Mouse (Mus musculus) heart, postnatal 10 days (tissue): ENCODE data around the gene Mycbp2. TPM values are rescaled to one million over a fixed set of nuclear protein-coding genes. Genes with fewer than 3 reads are reported as not detected.

Source experiments
- DNase-seq, 2 experiments: peaks; one replicate each; pipeline ENCODE4 v3.0.0; 2021
- intact Hi-C: fragments of 180-260 bp; cut with DNase I; formaldehyde crosslinking; loops from one replicate; pipeline ENCODE4 v1.15.1; 2025
- total RNA-seq, 2 experiments: library from RNA; stranded (reverse); gene quantifications; 2 replicates each; pipeline ENCODE4 v1.2.3; 2021

The Mycbp2 gene
- total RNA-seq, 2 experiments from 2014 or later: 32.6 to 35.3 TPM

DNA sequence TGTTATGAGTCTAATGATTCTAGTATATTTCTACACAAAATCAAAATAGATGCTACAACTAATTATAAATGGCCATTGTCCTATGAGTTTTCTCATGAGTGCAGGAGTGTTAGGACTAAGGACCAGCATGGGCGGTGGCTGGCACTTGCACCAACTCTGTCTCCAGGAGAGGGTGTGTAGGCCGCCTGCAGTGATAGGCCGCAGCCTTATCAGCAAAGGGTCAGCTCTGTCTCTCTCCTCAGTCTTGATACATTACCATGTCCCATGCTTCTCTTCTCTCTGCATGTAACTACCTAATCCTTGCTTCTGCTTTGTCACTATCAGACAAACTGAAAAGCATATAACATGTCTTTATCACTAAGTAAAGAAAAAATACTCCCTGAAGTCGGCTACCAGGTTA is 69.9 kb downstream of the Mycbp2 start:
- no peak for DNase-seq
- intact Hi-C loops: loop anchor here (10.0 kb wide), 1 partner anchor 188 kb away; no protein-coding TSS in a partner anchor

DNA sequence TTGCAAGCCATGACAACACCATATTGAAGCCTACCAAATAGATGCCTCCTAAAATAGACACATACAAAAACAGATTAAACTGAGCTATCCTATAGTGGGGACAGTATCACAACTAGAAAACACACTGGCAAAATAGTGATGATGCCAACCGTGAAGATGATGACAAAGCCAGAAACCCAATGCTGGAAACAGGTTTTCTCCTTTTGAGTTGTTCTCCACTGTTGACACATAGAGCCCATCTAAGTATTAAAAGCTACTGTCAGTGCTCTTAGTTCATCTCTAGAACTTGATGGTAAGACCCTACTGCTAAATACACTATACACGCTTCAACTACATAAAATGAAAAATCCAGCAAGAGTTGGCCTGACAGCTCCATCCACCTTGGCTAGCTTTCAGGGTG is 86.2 kb downstream of the Mycbp2 start:
- no peak for DNase-seq
- intact Hi-C loops: no loop called here

DNA sequence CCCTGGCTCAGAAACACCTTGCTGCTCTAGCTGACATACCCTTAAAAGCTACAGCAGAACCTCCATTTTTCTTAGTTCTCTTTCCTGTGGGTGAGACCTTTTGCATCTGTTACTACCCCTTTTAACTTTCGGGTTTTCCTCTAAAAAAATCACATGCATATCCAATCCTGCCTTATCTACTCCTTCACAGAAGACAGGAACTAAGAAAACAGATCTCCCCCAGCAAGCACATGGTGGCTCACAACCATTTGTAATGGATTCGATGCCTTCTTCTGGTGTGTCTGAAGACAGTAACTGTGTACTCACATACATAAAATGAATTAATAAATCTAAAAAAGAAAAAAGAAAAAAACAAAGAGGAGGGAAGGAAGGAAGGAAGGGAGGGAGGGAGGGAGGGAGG is 87.9 kb downstream of the Mycbp2 start:
- intact Hi-C loops: no loop called here
- DNase-seq: no peak

DNA sequence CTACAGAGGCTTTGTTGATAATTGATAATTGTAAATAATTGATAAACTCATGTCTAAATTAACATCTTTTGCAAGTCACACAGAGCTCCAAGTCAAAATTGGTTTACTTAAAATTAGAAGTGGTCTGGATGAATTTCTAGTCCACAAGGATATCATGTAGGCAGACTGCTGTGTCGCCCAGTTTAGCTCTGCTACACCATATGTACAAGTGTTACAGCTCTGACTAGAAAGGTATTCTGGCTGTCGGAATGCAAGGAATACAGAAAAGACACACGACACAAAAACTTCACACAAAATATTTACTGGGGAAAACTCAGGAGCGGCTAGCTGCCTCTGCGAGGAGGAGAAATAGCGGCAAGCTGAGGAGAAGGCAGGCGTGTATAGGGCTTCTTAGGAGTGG is 89.7 kb downstream of the Mycbp2 start:
- intact Hi-C loops: no loop called here
- no peak for DNase-seq

DNA sequence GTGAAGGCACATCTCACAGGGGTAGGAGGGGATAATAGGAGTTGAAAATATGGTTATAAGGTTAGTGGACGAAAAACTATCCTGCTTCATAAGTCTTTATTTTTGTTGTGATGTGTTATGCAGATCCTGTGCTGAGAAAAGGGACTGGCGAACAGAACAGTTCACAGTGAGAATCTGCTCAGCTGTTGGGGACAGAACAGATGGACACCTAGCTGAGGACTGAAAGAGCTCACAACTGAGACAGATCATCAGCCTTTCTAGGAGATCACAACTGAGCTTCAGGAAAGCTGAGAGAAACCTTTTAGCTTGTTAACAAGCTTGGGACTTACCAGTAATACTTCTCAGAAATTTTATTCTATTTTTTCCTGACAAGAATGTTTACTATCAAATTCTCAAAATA is 92.3 kb downstream of the Mycbp2 start:
- no peak for DNase-seq
- intact Hi-C loops: no loop called here

DNA sequence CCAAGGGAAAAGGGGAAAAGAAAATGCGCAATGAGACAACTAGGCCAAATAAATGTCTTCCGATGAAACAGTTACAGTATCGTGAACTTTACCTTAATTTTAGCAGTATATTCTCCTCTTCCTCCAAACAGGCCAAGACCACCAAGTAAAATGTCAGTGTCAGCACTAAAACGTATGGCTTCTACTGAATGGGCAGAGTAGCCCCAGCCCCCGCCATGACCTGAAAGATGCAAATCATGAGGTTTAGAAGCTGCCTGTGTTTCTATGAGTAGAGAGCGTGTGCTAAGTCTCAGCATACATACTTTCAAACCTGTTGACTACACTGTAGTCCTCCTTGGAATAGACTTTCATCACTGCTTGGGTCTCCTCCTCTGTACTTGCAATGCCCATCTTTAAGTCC is 104.6 kb downstream of the Mycbp2 start:
- DNase-seq: no peak
- intact Hi-C loops: no loop called here

DNA sequence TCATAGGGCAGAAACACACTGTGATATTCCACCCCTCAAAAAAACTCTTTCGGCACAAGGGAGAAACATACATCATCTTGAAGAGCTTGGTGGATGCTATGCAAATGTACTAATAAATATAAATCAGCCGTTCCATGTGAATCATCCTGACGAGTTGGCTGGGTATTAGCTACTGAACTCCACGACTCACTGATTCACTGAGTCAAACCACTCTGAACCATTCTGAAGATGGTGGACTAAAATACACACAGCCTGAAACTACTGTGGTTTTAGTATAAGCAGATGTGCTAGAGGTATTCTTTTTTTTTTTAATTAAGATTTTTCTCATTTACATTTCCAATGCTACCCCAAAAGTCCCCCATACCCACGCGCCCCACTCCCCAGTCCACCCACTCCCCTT is 111.8 kb downstream of the Mycbp2 start:
- no peak for DNase-seq
- intact Hi-C loops: no loop called here

DNA sequence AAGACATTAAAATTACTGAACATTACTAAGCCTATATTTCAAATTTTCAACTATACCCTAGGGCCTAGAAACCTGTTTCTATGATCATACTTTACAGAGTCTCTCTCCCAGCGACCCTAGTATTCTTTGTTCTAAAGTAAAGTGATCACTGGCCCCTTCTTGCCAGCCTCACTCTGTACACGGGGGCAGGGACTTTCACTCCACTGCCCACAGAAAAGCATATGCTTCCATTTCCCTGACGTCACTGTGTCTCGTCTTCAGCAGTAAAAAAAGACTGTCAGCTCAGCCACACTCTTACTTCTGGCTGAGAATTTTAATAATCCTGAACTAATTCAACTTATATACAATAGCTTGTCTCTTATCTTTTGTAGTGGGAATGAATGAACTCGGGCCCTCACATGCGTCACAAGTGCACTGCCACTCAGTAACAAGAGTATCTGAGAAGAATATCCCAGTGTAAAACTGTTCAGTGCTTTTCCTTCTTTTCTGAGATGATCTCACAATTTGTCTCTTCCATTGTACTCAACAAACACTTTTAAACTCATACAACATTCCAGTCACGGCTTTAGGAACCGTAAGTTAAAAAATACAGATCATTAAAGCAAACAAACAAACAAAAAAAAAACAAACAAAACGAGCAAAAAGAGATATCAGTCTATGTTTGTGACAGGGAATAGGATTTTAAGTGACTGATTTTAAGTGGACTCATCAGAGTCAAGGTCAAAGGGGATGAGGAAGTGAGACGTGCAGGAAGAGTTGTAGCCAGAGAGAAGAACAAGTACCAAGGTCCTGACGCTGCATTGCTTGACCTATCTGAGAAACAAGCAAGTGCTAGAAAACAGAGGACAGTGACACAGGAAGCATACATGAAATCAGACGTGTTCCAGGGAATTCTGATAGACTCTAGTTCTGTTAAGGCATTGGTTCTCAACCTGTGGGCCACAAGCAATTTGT is 112.7 kb downstream of the Mycbp2 start:
- no peak for DNase-seq
- intact Hi-C loops: no loop called here

DNA sequence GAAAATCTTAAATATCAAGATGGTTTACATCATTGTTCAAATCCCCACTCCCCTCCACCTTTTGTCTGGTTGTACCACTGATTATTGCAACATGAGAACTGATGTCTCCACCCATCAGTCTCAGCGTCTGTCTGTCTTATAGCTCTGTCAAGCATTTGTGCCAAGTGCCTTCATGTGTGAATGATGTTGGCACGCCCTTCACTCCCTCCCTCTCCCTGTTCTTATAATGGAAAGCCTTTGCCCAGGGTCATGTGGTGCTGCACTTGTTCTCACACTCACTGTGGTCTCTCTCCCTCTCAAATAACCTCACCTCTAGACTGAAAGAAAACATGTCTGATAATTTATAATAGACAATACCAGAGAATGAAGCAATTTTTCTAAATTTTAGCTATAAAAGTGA is 124.3 kb downstream of the Mycbp2 start:
- DNase-seq: no peak
- intact Hi-C loops: no loop called here

DNA sequence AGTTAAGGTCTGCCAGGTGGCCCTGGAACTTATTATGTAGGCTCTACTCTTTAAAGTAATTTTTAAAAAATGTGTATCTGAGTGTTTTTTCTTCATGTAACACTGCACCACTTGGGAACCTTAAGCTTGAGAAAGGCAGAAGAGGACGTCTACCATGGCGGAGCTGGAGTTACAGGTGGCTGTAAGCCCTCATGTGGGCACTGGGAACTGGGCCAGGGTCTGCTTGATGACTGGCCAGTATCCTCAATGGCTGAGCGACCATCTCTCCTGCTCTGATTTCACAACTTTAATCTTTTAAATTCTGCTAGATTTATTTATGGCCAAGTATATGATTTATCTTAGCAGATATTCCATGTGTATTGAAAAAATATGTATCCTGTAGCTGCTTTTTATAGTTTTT is 124.9 kb downstream of the Mycbp2 start:
- intact Hi-C loops: no loop called here
- no peak for DNase-seq

DNA sequence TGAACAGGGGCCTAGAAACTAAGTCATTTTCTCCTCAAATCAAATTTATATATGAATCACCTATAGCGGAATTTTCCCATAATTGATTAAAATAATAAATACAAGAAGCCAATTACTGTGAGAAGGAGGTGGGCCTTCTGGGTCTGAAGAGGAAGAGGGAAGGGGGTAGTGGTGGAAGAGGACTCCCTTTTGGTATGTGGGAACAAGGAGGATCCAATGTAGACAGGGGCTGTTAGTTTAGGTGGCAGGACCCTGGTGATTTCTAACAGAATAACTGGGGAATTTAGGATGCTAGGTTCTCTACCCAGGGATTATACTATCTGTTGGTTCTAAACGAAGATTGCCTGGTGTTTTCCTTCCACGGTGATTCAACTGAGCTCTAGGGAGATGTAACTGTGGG is 130.3 kb downstream of the Mycbp2 start:
- intact Hi-C loops: no loop called here
- no peak for DNase-seq

DNA sequence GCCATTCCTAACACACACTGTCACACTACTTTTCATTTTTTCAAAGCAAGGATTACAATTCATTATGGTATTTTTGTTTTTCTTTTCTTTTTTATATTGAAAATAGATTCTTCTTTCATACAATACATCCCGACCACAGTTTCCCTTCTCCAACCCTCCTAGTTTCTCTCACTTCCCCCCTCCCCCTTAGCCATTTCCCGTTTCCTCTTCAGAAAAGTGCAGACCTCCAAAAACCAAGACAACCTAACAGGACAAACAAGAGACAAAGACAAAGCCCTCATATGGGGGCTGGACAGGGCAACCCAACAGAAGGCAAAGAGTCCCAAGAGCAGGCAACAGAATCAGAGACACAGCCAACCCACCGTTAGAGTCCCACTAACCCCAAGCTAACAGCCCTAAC is 160.0 kb downstream of the Mycbp2 start:
- no peak for DNase-seq
- intact Hi-C loops: no loop called here

DNA sequence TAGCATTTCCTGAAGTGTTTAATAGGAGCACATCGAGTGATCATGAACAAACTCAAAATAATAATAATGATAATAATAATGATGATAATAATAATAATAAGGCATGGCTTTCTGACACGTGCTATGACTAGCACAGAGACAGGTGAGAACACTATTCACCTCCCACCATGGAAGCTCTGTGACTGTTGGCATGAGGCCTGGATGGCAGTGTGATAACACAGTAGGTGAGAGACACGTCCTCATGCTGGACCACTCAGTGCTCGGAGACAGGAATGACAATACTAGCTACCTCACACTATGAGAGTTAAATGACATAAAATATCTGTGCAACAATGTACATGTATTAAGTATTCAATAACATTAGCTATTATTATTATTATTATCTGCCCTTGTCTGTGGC is 160.5 kb downstream of the Mycbp2 start:
- no peak for DNase-seq

DNA sequence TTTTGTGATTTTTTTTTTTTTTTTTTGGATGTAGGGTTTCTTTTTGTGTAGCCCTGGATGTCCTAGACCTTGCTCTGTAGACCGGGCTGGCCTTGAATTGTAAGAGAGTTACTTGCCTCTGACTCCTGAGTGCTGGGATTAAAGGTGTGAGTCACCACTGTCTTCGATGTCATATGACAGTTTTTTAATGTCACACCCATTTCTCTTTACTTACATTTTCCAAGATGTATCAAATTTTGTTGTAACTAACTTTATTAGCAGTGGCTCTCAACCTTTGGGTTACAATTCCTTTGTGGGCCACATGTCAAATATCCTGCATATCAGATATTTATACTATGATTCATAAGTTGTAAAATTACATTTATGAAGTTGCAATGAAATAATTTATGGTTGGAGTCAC is 166.5 kb downstream of the Mycbp2 start:
- DNase-seq: no peak
- intact Hi-C loops: no loop called here

More for the DNA sequence above, 160.5 kb downstream of the Mycbp2 start:
- intact Hi-C loops: no loop called here

DNA sequence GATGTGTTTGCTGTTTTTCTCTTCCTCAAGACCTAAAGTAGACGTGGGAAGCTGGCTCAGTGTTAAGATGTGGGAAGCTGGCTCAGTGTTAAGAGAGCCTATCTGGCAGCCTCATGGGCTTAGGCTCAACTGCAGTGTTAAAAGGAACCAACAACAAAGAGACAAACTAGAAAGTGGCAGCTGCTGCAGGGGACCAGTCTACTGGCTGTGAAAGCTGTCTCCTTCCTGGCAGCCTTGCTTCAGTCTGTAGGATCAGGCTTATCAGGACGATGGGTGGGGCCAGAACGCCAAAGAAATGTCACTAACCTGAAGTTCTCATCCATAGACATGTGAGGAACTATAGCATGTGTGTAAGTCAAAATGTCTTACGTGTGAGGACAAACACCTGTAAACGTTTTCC is 183.7 kb downstream of the Mycbp2 start:
- DNase-seq: no peak
- intact Hi-C loops: loop anchor here (5.0 kb wide), 1 partner anchor 41 kb away; no protein-coding TSS in a partner anchor

DNA sequence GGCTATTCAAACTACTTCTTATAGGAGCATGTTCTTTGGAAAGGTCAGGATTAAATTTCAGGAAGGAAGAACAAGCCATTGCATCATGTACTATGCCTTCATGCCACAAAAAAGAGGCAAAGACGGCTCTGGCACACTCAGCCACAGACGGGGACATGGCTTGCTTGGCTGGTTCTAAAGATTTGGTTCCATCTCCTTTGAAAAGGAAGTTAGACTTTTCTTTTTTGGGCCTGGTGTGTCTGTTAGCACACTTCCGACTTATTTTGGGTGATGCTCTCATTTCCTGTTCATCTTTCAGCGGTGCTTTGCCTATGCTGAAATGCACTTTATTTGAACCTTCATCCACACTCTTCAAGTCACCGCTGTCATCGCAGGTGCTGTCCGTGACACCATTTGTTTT is 190.9 kb downstream of the Mycbp2 start:
- DNase-seq: no peak
- intact Hi-C loops: no loop called here

DNA sequence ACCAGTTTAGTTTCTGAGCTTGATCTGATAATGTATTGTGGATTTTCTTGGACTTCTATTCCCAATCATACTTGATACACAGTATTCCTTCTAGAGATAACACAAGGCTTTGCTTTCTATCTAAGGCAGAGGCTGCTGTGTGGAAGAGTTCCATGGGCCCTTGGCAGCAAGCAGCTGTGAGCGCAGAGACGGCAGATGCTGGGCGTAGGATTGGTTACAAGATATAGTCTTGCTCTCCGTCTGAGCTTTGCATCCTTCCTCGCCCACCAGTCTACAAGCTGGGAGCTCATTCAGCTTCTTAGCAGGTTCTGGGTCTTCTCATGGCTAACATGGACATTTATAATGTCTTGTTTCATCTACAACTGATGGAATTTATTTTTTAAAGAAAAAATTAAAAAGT is 196.5 kb downstream of the Mycbp2 start:
- no peak for DNase-seq
- intact Hi-C loops: no loop called here

DNA sequence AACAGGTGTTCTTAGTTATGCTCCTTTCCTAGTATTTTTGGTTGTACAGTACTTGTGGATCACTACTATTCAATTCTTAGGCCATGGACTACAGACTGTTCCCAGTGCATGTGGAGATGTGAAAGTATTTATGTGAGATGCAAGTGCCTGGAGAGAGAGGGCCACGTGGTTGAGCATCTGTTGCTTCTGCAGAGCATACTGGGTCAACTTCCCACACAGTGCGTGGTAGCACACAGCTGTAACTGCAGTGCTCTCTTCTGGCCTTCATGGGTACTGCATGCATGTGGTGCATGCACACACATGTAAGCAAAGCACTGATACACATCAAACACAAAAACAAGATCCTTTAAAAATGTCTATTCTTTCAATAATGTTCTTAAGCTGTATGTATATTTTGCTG is 214.6 kb downstream of the Mycbp2 start:
- DNase-seq: peak; percentile 14 to 39
- intact Hi-C loops: no loop called here

DNA sequence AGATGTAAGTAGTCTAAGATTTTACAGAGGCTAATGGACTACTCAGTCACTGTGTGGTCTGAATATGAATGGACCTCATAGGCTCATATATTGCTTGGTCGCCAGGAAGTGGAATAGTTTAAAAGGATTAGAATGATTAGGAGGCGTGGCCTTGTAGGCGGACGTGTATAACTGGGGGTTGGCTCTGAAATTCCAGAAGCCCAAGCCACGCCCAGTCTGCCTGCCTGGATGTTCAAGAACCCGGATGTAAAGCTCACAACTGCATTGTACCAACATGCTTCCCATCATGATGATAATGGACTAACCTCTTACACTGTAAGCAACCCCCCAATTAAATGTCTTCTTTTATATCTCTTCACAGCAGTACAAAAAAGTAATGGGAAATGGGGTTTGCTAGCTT is 220.9 kb downstream of the Mycbp2 start:
- intact Hi-C loops: loop anchor here (5.0 kb wide), 1 partner anchor 58 kb away; no protein-coding TSS in a partner anchor
- no peak for DNase-seq

DNA sequence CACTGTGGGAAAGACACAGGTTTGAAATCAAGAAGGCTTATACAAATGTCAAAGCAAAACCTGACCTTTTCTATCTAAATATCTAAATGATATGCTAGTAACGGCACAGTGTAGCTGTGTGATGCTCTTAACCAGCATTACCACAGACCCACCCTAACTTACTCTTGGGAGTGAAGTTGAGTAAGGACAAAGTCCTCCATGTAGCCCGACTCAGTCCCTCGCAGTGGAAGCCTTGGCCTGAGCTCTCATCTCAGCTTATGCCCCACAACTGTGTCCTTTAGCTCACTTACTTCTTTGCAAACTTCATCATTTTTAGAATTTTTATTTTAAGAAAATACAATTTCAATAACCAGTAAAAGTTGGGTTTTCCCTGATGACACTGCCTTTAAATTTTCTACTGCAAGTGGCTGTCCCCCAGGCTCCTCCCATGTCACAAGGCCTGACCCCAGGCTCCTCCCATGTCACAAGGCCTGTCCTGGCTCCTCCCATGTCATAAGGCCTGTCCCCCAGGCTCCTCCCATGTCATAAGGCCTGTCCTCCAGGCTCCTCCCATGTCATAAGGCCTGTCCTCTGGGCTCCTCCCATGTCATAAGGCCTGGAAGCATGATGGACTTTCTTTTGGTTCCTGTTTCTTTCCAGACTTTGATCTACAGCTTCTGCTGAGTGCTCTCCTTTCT is 231.5 kb downstream of the Mycbp2 start:
- intact Hi-C loops: no loop called here
- DNase-seq: no peak

DNA sequence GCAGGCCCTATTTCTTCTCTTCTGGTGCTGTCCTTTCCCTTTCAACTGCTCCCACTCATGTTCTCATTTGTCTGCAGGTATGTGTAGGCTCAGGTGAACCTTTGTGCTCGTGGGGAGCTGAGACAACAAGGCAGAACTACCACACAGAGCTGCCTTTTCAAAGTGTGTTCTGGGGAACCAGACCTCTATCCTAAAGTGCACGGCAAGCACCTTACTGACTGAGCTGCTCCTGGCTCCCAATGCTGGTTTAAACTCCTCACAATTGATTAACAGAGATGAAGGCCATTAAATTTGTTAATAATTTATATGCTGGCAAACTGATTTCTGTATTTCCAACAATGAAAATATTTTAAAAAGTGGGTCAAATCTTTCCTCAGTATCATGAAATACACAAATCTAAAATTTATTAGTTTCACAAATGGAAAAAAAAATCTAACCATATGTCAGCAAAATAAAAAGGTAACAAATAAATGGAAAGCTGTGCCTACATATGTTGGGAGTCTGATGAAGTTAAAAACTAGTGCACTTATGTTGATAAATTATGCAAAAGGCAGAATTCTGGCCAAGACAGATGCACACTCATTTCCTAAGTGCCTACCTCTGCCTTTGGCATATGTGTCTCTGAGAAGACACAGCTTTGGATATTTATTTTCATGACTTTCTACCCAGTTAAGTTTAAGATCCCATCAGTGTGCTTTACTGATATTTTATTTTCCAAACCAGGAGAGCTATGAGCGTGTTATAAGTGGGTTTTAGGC is 233.8 kb downstream of the Mycbp2 start:
- DNase-seq: no peak
- intact Hi-C loops: no loop called here
